In genomic region chr14:101501868-101502267, GRCm38 (mm10) we compare ENCODE assay signal across 12 mouse cellular contexts.
"Had no signal": no experiment of that assay in that cellular context is flagged by ENCODE, and none has a peak within 500 bp of the region (broad histone marks: within the 10 kb centered on the region; RNA-seq: fewer than 3 reads in every experiment).

No protein-coding gene starts in this region.

- H3K4me3 ChIP-seq: kidney, embryonic 15.5 days; left cerebral cortex, adult 2 months; limb, embryonic 13.5 days; midbrain, embryonic 13.5 days; myocyte; neural tube, embryonic 15.5 days had no signal

- H3K4me1 ChIP-seq: kidney, embryonic 15.5 days; limb, embryonic 13.5 days; midbrain, embryonic 13.5 days had no signal

- H3K27ac ChIP-seq: kidney, embryonic 15.5 days; left cerebral cortex, adult 2 months; limb, embryonic 13.5 days; liver, embryonic 14.5 days; midbrain, embryonic 13.5 days; neural tube, embryonic 15.5 days had no signal

- H3K36me3 ChIP-seq: limb, embryonic 13.5 days; midbrain, embryonic 13.5 days; neural tube, embryonic 15.5 days had no signal

- H3K4me2 ChIP-seq: kidney, embryonic 15.5 days; limb, embryonic 13.5 days; midbrain, embryonic 13.5 days; neural tube, embryonic 15.5 days had no signal

- H3K27me3 ChIP-seq: kidney, embryonic 15.5 days; limb, embryonic 13.5 days; midbrain, embryonic 13.5 days; neural tube, embryonic 15.5 days had no signal

- H3K9me3 ChIP-seq: kidney, embryonic 15.5 days; limb, embryonic 13.5 days; midbrain, embryonic 13.5 days; neural tube, embryonic 15.5 days had no signal

- ATAC-seq: midbrain, embryonic 13.5 days had no signal

- DNase-seq: kidney, postnatal 14 days; lung, adult 18-20 months; right cerebral cortex, adult 18-20 months; right cerebral cortex, postnatal 25 days; thymus, postnatal 4 days had no signal

- H3K9ac ChIP-seq: kidney, embryonic 15.5 days; limb, embryonic 13.5 days; liver, embryonic 14.5 days; midbrain, embryonic 13.5 days; neural tube, embryonic 15.5 days had no signal
